Mouse (Mus musculus): ENCODE data around the gene Atp8a1. TPM values are rescaled to one million over a fixed set of nuclear protein-coding genes. Genes with fewer than 3 reads are reported as not detected.

Gene Atp8a1
- polyA plus RNA-seq, 1 experiment from 2014 or later: 54.7 TPM

DNA sequence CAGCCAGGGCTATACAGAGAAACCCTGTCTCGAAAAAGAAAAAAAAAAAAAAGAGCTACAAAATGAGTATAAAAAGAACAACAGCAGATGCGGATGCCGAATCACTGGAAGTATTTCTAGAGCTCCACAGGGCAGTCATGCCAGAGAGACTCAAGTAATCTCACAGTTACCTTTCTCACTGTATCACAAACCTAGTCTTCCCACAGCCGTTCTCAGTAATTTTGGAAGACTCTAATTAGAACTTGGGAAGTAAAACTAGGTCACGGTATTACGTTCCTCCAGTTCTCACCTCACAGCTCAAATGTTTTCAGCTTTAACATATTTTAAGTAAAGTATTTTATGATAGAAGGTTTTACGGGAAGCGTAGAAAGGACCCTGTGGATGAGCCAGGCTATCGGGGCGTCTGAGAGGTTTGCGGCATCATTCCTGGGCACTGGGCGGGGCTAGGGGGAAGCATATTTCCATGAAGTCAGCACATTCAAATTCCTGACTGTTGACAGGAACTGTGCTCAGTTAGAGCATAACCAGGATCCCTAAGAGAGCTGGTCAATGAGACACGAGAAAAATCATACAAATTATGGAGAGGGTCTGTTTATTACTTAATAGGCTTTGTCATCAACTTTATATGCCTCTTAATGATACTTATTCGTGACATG, 152.1 kb downstream of the Atp8a1 start:
- H3K4me3 ChIP-seq (replicated peaks; ENCODE audit: low read depth, low read length): no peak overlapping the region
- 0 out of 2 replicates have a peak, but pooled peaks cover 3% of the 10 kb centered on the region for H3K4me1 ChIP-seq (ENCODE audit: control insufficient read depth, insufficient read depth, low read length)
- no peak overlapping the region for H3K9ac ChIP-seq (replicated peaks; ENCODE audit: low read length)
- H3K27ac ChIP-seq (replicated peaks; ENCODE audit: low read depth, low read length): no peak overlapping the region
- 96% methylated on average over 14 of the region's 14 CpGs for WGBS
- no peaks in the 10 kb centered on the region for H3K9me3 ChIP-seq (ENCODE audit: control insufficient read depth, low read length)
- DNase-seq (no peak), ATAC-seq (ENCODE audit: low FRiP score, low TSS enrichment) (no peak)
- no peaks in the 10 kb centered on the region for H3K36me3 ChIP-seq (ENCODE audit: control insufficient read depth, insufficient read depth, low read length)
- no peaks in the 10 kb centered on the region; the same call in 1 of the 2 replicates for H3K27me3 ChIP-seq (ENCODE audit: control insufficient read depth, insufficient read depth, low read length)
- no peak overlapping the region for H3K4me2 ChIP-seq (ENCODE audit: low read length)

DNA sequence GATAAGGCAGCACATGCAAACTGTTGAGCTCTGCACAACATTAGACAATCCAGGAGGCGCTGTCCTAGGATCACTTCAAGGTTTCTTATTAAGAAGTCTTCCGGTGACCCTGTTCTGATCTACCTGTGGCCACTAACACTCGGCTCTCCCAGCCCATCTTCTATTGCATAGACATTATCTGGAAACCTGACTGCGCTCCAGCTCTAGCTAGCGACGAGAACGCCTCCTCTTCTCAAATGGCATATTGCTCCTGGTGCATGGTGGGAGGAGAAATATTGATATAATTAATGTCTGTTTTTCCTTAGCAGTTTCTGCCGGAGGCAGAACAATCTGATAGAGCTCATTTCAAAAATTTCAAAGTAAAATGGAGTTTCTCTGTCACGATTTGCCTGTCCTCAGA, 156.9 kb downstream of the Atp8a1 start:
- Histone ChIP-seq H3K4me1 (ENCODE audit: control insufficient read depth, insufficient read depth, low read length) (no peaks in the 10 kb centered on the region), H3K9ac (replicated peaks; ENCODE audit: low read length) (no peak overlapping the region), H3K4me3 (replicated peaks; ENCODE audit: low read depth, low read length) (no peak overlapping the region), H3K4me2 (ENCODE audit: low read length) (no peak overlapping the region), H3K27ac (replicated peaks; ENCODE audit: low read depth, low read length) (no peak overlapping the region), H3K27me3 (ENCODE audit: control insufficient read depth, insufficient read depth, low read length) (no peaks in the 10 kb centered on the region; the same call in 1 of the 2 replicates), H3K36me3 (ENCODE audit: control insufficient read depth, insufficient read depth, low read length) (no peaks in the 10 kb centered on the region), H3K9me3 (ENCODE audit: control insufficient read depth, low read length) (no peaks in the 10 kb centered on the region)
- ATAC-seq (ENCODE audit: low FRiP score, low TSS enrichment) (no peak), DNase-seq (no peak)
- WGBS: 93% methylated on average over 9 of the region's 9 CpGs

DNA sequence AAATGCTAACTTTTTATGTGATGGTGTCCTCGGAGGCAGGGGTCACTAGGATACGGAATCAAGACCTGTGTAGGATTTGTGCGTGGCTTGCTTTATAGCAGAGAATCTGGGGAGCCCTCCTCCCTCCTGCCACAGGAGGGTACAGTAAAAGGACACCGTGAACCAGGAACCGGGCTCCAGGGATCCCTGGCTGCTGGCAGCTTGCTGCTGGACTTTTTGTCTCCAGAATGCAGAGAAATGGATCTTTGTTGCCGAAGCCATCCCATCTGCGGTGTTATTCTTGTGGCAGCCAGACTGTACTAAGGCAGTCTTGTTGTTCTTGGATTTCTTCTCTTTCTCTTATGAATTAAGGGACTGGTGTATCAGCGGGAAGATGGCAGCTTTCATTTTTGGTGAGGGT, 159.2 kb downstream of the Atp8a1 start:
- DNase-seq: no peak
- WGBS: 92% methylated on average over 8 of the region's 8 CpGs
- no peaks in the 10 kb centered on the region for H3K36me3 ChIP-seq (ENCODE audit: control insufficient read depth, insufficient read depth, low read length)

DNA sequence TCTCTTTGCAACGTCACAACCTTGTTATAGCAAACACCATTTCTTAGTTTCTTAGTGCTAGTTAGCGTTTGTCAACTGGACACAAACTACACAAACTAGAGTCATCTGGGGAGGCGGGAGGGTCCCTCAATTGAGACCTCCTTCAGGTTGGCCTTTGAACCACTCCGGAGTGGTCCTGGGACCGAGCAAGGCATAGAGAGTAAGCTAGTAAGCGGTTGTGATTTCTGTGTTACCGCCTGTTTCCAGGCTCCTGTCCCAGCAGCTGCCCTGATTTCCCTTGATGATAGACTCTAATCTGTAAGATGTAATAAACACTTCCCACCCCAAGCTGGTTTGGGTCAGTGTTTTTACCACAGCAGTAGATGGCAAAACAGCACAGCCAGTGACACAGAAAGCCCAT, 161.3 kb downstream of the Atp8a1 start:
- WGBS: 79% methylated on average over 7 of the region's 7 CpGs
- Histone ChIP-seq H3K9ac (replicated peaks; ENCODE audit: low read length) (no peak overlapping the region), H3K9me3 (ENCODE audit: control insufficient read depth, low read length) (no peaks in the 10 kb centered on the region), H3K4me1 (ENCODE audit: control insufficient read depth, insufficient read depth, low read length) (no peaks in the 10 kb centered on the region), H3K27me3 (ENCODE audit: control insufficient read depth, insufficient read depth, low read length) (no peaks in the 10 kb centered on the region), H3K4me2 (ENCODE audit: low read length) (no peak overlapping the region), H3K4me3 (replicated peaks; ENCODE audit: low read depth, low read length) (no peak overlapping the region), H3K27ac (replicated peaks; ENCODE audit: low read depth, low read length) (no peak overlapping the region), H3K36me3 (ENCODE audit: control insufficient read depth, insufficient read depth, low read length) (0 out of 2 replicates have a peak, but pooled peaks cover 6% of the 10 kb centered on the region)
- ATAC-seq (ENCODE audit: low FRiP score, low TSS enrichment) (no peak), DNase-seq (no peak)

More for the DNA sequence above, 159.2 kb downstream of the Atp8a1 start:
- Histone ChIP-seq H3K9ac (replicated peaks; ENCODE audit: low read length) (no peak overlapping the region), H3K4me1 (ENCODE audit: control insufficient read depth, insufficient read depth, low read length) (no peaks in the 10 kb centered on the region), H3K4me3 (replicated peaks; ENCODE audit: low read depth, low read length) (no peak overlapping the region), H3K9me3 (ENCODE audit: control insufficient read depth, low read length) (no peaks in the 10 kb centered on the region), H3K4me2 (ENCODE audit: low read length) (no peak overlapping the region), H3K27me3 (ENCODE audit: control insufficient read depth, insufficient read depth, low read length) (no peaks in the 10 kb centered on the region), H3K27ac (replicated peaks; ENCODE audit: low read depth, low read length) (no peak overlapping the region)
- no peak for ATAC-seq (ENCODE audit: low FRiP score, low TSS enrichment)

DNA sequence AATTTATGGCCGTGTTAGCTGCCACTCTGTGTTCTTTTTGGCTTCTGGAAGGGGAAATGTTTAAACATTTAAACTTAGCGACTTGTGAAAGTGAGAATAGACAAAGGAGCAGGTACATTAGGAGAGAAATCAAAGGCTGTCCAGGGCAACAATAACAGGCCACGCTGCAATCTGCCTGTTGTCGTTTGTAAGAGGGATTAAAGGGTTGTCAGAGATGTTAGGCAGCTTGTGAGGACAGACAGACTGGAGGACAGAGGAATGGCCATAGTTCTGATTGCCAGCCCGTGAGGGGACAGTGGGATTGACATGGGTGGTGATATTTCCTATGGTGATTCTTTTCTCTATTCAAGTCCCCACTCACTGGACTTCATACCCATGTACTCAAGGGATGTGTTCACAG, 161.8 kb downstream of the Atp8a1 start:
- Histone ChIP-seq H3K4me2 (ENCODE audit: low read length) (no peak overlapping the region), H3K9ac (replicated peaks; ENCODE audit: low read length) (no peak overlapping the region), H3K27ac (replicated peaks; ENCODE audit: low read depth, low read length) (no peak overlapping the region), H3K4me1 (ENCODE audit: control insufficient read depth, insufficient read depth, low read length) (no peaks in the 10 kb centered on the region), H3K36me3 (ENCODE audit: control insufficient read depth, insufficient read depth, low read length) (0 out of 2 replicates have a peak, but pooled peaks cover 6% of the 10 kb centered on the region), H3K4me3 (replicated peaks; ENCODE audit: low read depth, low read length) (no peak overlapping the region), H3K9me3 (ENCODE audit: control insufficient read depth, low read length) (no peaks in the 10 kb centered on the region), H3K27me3 (ENCODE audit: control insufficient read depth, insufficient read depth, low read length) (no peaks in the 10 kb centered on the region)
- 50% methylated on average over 5 of the region's 5 CpGs for WGBS
- DNase-seq (no peak), ATAC-seq (ENCODE audit: low FRiP score, low TSS enrichment) (no peak)

DNA sequence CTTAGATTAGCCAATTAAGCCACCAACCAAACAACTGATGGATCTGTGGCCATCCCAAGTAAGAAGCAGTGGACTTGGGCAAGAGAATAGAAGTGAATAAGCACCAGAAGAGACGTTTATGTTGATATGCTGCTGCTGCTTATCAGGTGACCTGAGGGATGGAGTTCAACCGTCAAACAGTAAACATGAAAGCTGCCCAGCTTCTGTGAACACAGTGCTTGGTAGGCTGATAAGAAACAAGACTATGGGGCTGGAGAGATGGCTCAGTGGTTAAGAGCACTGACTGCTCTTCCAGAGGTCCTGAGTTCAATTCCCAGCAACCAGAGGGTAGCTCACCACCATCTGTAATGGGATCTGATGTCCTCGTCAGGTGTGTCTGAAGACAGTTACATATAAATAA, 168.4 kb downstream of the Atp8a1 start:
- H3K27ac ChIP-seq (replicated peaks; ENCODE audit: low read depth, low read length): no peak overlapping the region
- no peak overlapping the region for H3K9ac ChIP-seq (replicated peaks; ENCODE audit: low read length)
- no peak for ATAC-seq (ENCODE audit: low FRiP score, low TSS enrichment)
- no peaks in the 10 kb centered on the region for H3K4me1 ChIP-seq (ENCODE audit: control insufficient read depth, insufficient read depth, low read length)
- peaks cover 17% of the 10 kb centered on the region; the same call in 1 of the 2 replicates for H3K36me3 ChIP-seq (ENCODE audit: control insufficient read depth, insufficient read depth, low read length)
- H3K9me3 ChIP-seq (ENCODE audit: control insufficient read depth, low read length): no peaks in the 10 kb centered on the region
- no peak for DNase-seq
- no peak overlapping the region for H3K4me3 ChIP-seq (replicated peaks; ENCODE audit: low read depth, low read length)
- no peak overlapping the region for H3K4me2 ChIP-seq (ENCODE audit: low read length)
- H3K27me3 ChIP-seq (ENCODE audit: control insufficient read depth, insufficient read depth, low read length): no peaks in the 10 kb centered on the region
- WGBS: 87% methylated on average over 3 of the region's 3 CpGs

DNA sequence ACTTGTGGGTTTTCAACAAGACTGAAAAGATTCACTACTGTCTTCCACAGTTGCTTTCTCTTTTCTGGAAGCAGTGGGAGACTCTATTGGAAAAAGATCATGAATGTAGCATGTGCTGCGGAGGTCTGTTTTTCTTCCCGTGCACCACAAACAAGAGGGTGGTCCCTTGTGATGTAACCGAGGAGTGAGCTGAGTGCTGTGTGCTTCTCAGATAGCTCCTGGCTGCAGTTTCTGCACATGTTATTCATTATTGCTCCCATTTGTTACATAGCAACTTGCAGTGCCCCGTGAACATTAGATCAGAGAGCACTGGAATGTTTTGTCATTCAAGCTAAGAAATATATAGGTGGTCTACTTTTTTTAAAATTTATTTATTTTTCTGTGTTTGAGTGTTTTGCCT, 174.2 kb downstream of the Atp8a1 start:
- no peak overlapping the region for H3K4me3 ChIP-seq (replicated peaks; ENCODE audit: low read depth, low read length)
- H3K27me3 ChIP-seq (ENCODE audit: control insufficient read depth, insufficient read depth, low read length): no peaks in the 10 kb centered on the region; the same call in none of the 2 replicates
- 90% methylated on average over 4 of the region's 4 CpGs for WGBS
- no peak for ATAC-seq (ENCODE audit: low FRiP score, low TSS enrichment)
- H3K4me1 ChIP-seq (ENCODE audit: control insufficient read depth, insufficient read depth, low read length): no peaks in the 10 kb centered on the region
- peaks cover 18% of the 10 kb centered on the region; the same call in 1 of the 2 replicates for H3K36me3 ChIP-seq (ENCODE audit: control insufficient read depth, insufficient read depth, low read length)
- H3K9me3 ChIP-seq (ENCODE audit: control insufficient read depth, low read length): no peaks in the 10 kb centered on the region
- no peak overlapping the region for H3K27ac ChIP-seq (replicated peaks; ENCODE audit: low read depth, low read length)
- no peak for DNase-seq
- H3K9ac ChIP-seq (replicated peaks; ENCODE audit: low read length): no peak overlapping the region
- no peak overlapping the region for H3K4me2 ChIP-seq (ENCODE audit: low read length)

DNA sequence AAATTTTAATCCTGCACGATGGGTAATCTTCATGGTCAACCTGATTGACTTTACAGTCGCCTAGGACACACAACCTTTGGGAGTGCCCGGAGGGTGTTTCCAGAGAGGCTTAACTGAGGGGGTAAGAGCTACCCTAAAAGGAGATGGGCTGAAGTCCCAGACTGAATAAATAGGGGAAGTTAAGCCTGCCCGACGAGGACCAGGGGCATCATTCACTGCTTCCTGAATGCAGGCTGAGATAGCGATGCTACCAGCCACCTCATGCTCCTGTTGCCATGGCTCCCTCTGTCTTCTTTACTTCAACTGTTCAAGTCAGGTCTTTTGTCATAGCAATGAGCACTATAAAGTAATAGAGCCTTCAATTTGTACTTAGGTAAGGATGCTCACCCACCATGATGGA, 177.1 kb downstream of the Atp8a1 start:
- H3K27me3 ChIP-seq (ENCODE audit: control insufficient read depth, insufficient read depth, low read length): peaks cover 25% of the 10 kb centered on the region
- 66% methylated on average over 6 of the region's 6 CpGs for WGBS
- no peak for DNase-seq
- no peaks in the 10 kb centered on the region for H3K4me1 ChIP-seq (ENCODE audit: control insufficient read depth, insufficient read depth, low read length)
- no peak overlapping the region for H3K4me2 ChIP-seq (ENCODE audit: low read length)
- H3K4me3 ChIP-seq (replicated peaks; ENCODE audit: low read depth, low read length): no peak overlapping the region
- peaks cover 24% of the 10 kb centered on the region for H3K36me3 ChIP-seq (ENCODE audit: control insufficient read depth, insufficient read depth, low read length)
- no peak overlapping the region for H3K9ac ChIP-seq (replicated peaks; ENCODE audit: low read length)
- H3K27ac ChIP-seq (replicated peaks; ENCODE audit: low read depth, low read length): no peak overlapping the region
- no peaks in the 10 kb centered on the region for H3K9me3 ChIP-seq (ENCODE audit: control insufficient read depth, low read length)
- no peak for ATAC-seq (ENCODE audit: low FRiP score, low TSS enrichment)

DNA sequence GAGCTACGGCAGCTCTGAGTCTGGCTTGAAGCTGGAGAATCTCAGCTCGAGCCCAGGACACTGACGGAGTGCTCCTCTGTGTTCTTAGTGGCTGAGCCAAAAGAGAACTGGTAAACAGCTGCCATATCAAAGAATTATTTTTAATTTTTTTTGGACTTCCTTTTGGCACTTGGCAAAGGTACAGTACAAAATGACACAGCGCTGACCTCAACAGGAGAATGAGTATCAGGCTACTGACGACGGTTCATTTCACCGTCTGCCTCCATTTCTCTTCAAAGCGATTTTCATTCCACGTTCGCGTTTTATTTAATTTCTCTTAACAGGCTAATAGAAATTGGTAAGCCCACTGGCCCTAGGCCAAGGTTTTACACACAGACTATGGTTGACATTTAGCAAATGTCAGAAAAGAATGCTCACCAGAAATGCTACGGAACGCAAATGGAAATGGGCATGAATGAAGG, 177.8 kb downstream of the Atp8a1 start:
- H3K27ac ChIP-seq (replicated peaks; ENCODE audit: low read depth, low read length): no peak overlapping the region
- H3K27me3 ChIP-seq (ENCODE audit: control insufficient read depth, insufficient read depth, low read length): peaks cover 32% of the 10 kb centered on the region
- no peaks in the 10 kb centered on the region for H3K9me3 ChIP-seq (ENCODE audit: control insufficient read depth, low read length)
- no peak overlapping the region for H3K9ac ChIP-seq (replicated peaks; ENCODE audit: low read length)
- ATAC-seq (ENCODE audit: low FRiP score, low TSS enrichment) (no peak), DNase-seq (peak; percentile 30)
- no peak overlapping the region for H3K4me2 ChIP-seq (ENCODE audit: low read length)
- 82% methylated on average over 13 of the region's 13 CpGs for WGBS
- H3K4me3 ChIP-seq (replicated peaks; ENCODE audit: low read depth, low read length): no peak overlapping the region
- H3K4me1 ChIP-seq (ENCODE audit: control insufficient read depth, insufficient read depth, low read length): no peaks in the 10 kb centered on the region
- H3K36me3 ChIP-seq (ENCODE audit: control insufficient read depth, insufficient read depth, low read length): peaks cover 26% of the 10 kb centered on the region
